Mouse (Mus musculus) megakaryocyte, embryonic 14.5 days (primary cell): Measurements from ENCODE around the gene Tmem209.

ENCODE experiments used
- FLI1 ChIP-seq: IDR thresholded peaks from 2 replicates; pipeline ENCODE4 v1.6.1; 2012; ENCODE audit warnings: low read length, inconsistent platforms, mixed read lengths
- GATA1 ChIP-seq: IDR thresholded peaks from 3 replicates; pipeline ENCODE4 v1.6.1; 2012; ENCODE audit warnings: mixed read lengths, low read length, inconsistent platforms, borderline replicate concordance

DNA sequence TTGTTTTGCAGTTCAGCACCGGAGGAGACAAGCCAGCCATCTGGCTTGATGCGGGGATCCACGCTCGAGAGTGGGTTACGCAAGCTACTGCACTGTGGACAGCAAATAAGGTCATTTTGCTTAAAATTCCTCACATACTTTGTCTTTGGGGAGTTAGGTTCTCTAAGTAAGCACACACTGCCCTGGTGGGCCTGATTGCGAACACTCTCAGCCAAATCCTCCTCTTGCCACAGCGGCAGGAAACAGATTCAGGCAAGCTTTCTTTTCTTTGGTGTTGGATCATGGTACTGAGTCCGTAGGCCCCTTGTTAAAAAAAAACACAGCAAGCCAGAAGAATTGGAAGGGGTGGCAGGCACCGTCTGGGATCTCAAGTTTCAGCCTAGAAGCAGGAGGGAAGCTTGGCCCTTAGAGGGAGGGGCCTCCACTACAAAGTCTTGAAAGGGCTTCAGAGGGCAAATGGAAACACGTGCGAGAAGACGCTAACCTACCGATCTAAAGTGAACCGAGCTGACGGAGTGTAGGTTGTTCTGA is 39.7 kb upstream of the Tmem209 start:
- TF ChIP-seq GATA1 (no peak), FLI1 (no peak)
